Mouse (Mus musculus) testis, adult 2 months (tissue): ENCODE data around the gene Asgr1. TPM values are rescaled to one million over a fixed set of nuclear protein-coding genes. Genes with fewer than 3 reads are reported as not detected.

Experiments used
- H3K27ac ChIP-seq: fragments of 200-500 bp; 2 replicates; pipeline ENCODE4 v1.5.1; 2012; ENCODE audit warnings: low read depth, low read length; ENCODE audit not compliant: control insufficient read depth, insufficient read depth
- H3K27me3 ChIP-seq: fragments of 200-500 bp; 2 replicates; pipeline ENCODE4 v1.6.1; 2012; ENCODE audit warnings: mild to moderate bottlenecking, low read length, moderate library complexity; ENCODE audit not compliant: control insufficient read depth, insufficient read depth
- H3K36me3 ChIP-seq: fragments of 200-500 bp; 2 replicates; pipeline ENCODE4 v1.6.1; 2012; ENCODE audit warnings: mild to moderate bottlenecking, low read length; ENCODE audit not compliant: control insufficient read depth, insufficient read depth
- H3K4me1 ChIP-seq: fragments of 200-500 bp; 2 replicates; pipeline ENCODE4 v1.6.1; 2012; ENCODE audit warnings: low read length; ENCODE audit not compliant: control insufficient read depth, insufficient read depth
- H3K4me3 ChIP-seq: fragments of 200-500 bp; 2 replicates; pipeline ENCODE4 v1.5.1; 2012; ENCODE audit warnings: low read depth, mild to moderate bottlenecking, low read length, moderate library complexity, mixed read lengths; ENCODE audit not compliant: control insufficient read depth
- CTCF ChIP-seq: fragments of 200-500 bp; IDR thresholded peaks from 2 replicates; pipeline ENCODE4 v1.5.1; 2012; ENCODE audit warnings: low read depth, mild to moderate bottlenecking, inconsistent platforms, low read length, moderate library complexity; ENCODE audit not compliant: control insufficient read depth, insufficient read depth, insufficient replicate concordance
- POLR2A ChIP-seq: fragments of 200-500 bp; IDR thresholded peaks from 2 replicates; pipeline ENCODE4 v1.6.1; 2012; ENCODE audit warnings: low read depth, mild to moderate bottlenecking, inconsistent platforms, low read length, moderate library complexity; ENCODE audit not compliant: control insufficient read depth
- polyA plus RNA-seq: library from polyadenylated mRNA; depleted of rRNA; stranded (reverse); fragments of >200 nt; gene quantifications from 2 replicates; pipeline ENCODE4 v1.2.3, GENCODE M21; 2012

Asgr1 gene
- polyA plus RNA-seq, 1 experiment: 1.4 TPM

GRCm38 (mm10) chr11:70040184-70040583, 13.7 kb upstream of the Asgr1 start:
- Histone ChIP-seq H3K27me3 (no peaks in the 10 kb centered on the region), H3K27ac (no peak overlapping the region), H3K36me3 (no peaks in the 10 kb centered on the region), H3K4me3 (no peak overlapping the region), H3K4me1 (peaks cover 8% of the 10 kb centered on the region)
- TF ChIP-seq CTCF: no peak
- no peak for TF ChIP-seq POLR2A

- Histone ChIP-seq H3K27me3 (no peaks in the 10 kb centered on the region), H3K36me3 (no peaks in the 10 kb centered on the region)
Observed at GRCm38 (mm10) chr11:70042309-70043085, 11.4 kb upstream of the Asgr1 start.

GRCm38 (mm10) chr11:70043665-70044064, 10.2 kb upstream of the Asgr1 start:
- TF ChIP-seq CTCF: no peak
- no peak for TF ChIP-seq POLR2A
- no peaks in the 10 kb centered on the region for H3K27me3 ChIP-seq
- no peaks in the 10 kb centered on the region for H3K36me3 ChIP-seq
- no peak overlapping the region for H3K4me3 ChIP-seq
- H3K27ac ChIP-seq: no peak overlapping the region
- peaks cover 8% of the 10 kb centered on the region for H3K4me1 ChIP-seq

More at GRCm38 (mm10) chr11:70042309-70043085, 11.4 kb upstream of the Asgr1 start:
- Histone ChIP-seq H3K27ac (no peak overlapping the region), H3K4me3 (no peak overlapping the region), H3K4me1 (peaks cover 8% of the 10 kb centered on the region)
- TF ChIP-seq CTCF (no peak), POLR2A (no peak)

- H3K36me3 ChIP-seq: no peaks in the 10 kb centered on the region
- H3K4me3 ChIP-seq: no peak overlapping the region
- TF ChIP-seq POLR2A: no peak
- peaks cover 5% of the 10 kb centered on the region for H3K4me1 ChIP-seq
- no peak overlapping the region for H3K27ac ChIP-seq
- no peaks in the 10 kb centered on the region for H3K27me3 ChIP-seq
Observed at GRCm38 (mm10) chr11:70045435-70045834, 8.4 kb upstream of the Asgr1 start.

GRCm38 (mm10) chr11:70049366-70049765, 4.5 kb upstream of the Asgr1 start:
- no peaks in the 10 kb centered on the region for H3K27me3 ChIP-seq
- H3K4me3 ChIP-seq: no peak overlapping the region
- H3K27ac ChIP-seq: no peak overlapping the region
- peaks cover 5% of the 10 kb centered on the region for H3K4me1 ChIP-seq
- H3K36me3 ChIP-seq: no peaks in the 10 kb centered on the region
- TF ChIP-seq CTCF (no peak), POLR2A (no peak)

- Histone ChIP-seq H3K27ac (no peak overlapping the region), H3K36me3 (no peaks in the 10 kb centered on the region), H3K4me1 (peaks cover 5% of the 10 kb centered on the region), H3K4me3 (peak overlapping the region; percentile 38; the same call in 1 of the 2 replicates), H3K27me3 (no peaks in the 10 kb centered on the region)
- TF ChIP-seq CTCF: peak; percentile 15; the same call in 1 of the 2 replicates
- TF ChIP-seq POLR2A: no peak
Observed at GRCm38 (mm10) chr11:70049816-70050215, 4.1 kb upstream of the Asgr1 start.

GRCm38 (mm10) chr11:70053156-70053555, 729 bp upstream of the Asgr1 start:
- no peak for TF ChIP-seq POLR2A
- no peak for TF ChIP-seq CTCF
- peaks cover 10% of the 10 kb centered on the region for H3K4me1 ChIP-seq
- H3K27ac ChIP-seq: no peak overlapping the region
- no peaks in the 10 kb centered on the region for H3K27me3 ChIP-seq
- no peak overlapping the region for H3K4me3 ChIP-seq
- no peaks in the 10 kb centered on the region for H3K36me3 ChIP-seq
